Mouse (Mus musculus): ENCODE results near the gene Pepd. TPM values are rescaled to one million over a fixed set of nuclear protein-coding genes. Genes with fewer than 3 reads are reported as not detected.

The Pepd gene
- polyA plus RNA-seq, 1 experiment from 2014 or later, result 178 TPM

GRCm38 (mm10) chr7:35040176-35040972, 128.2 kb downstream of the Pepd start:
- Histone ChIP-seq H3K9me3 (ENCODE audit: control insufficient read depth) (no peaks in the 10 kb centered on the region), H3K9ac (ENCODE audit: low read depth, low read length) (no peak overlapping the region), H3K27ac (ENCODE audit: low read depth, low read length) (peak overlapping the region; percentile 28; the same call in 1 of the 2 replicates), H3K36me3 (ENCODE audit: control insufficient read depth, insufficient read depth) (peaks cover 41% of the 10 kb centered on the region), H3K4me2 (replicated peaks; ENCODE audit: low read depth) (no peak overlapping the region), H3K4me1 (replicated peaks; ENCODE audit: control insufficient read depth, insufficient read depth, low read length) (peaks cover 20% of the 10 kb centered on the region; the same call in 1 of the 2 replicates), H3K27me3 (replicated peaks; ENCODE audit: control insufficient read depth, insufficient read depth, low read length) (no peaks in the 10 kb centered on the region), H3K4me3 (ENCODE audit: low read depth, low read length) (no peak overlapping the region)
- no peak for TF ChIP-seq CTCF (IDR thresholded peaks at IDR 0.05; ENCODE audit: low read depth)
- 84% methylated on average over 9 of the region's 9 CpGs for WGBS
- ATAC-seq, result no peak

- 0 out of 2 replicates have a peak overlapping the region, but pooled peaks have one; percentile 74 for H3K27ac ChIP-seq (ENCODE audit: low read depth, low read length)
- H3K36me3 ChIP-seq (ENCODE audit: control insufficient read depth, insufficient read depth), result peaks cover 52% of the 10 kb centered on the region
- H3K4me2 ChIP-seq (replicated peaks; ENCODE audit: low read depth), result peak overlapping the region; percentile 27
- H3K9me3 ChIP-seq (ENCODE audit: control insufficient read depth), result no peaks in the 10 kb centered on the region
- ATAC-seq, result no peak
- 48% methylated on average over 2 of the region's 2 CpGs for WGBS
- TF ChIP-seq CTCF (IDR thresholded peaks at IDR 0.05; ENCODE audit: low read depth), result no peak
- no peak overlapping the region for H3K4me3 ChIP-seq (ENCODE audit: low read depth, low read length)
- no peaks in the 10 kb centered on the region for H3K27me3 ChIP-seq (replicated peaks; ENCODE audit: control insufficient read depth, insufficient read depth, low read length)
- H3K4me1 ChIP-seq (replicated peaks; ENCODE audit: control insufficient read depth, insufficient read depth, low read length), result peaks cover 9% of the 10 kb centered on the region; the same call in 1 of the 2 replicates
- H3K9ac ChIP-seq (ENCODE audit: low read depth, low read length), result no peak overlapping the region
Observed at GRCm38 (mm10) chr7:35041286-35042208, 129.4 kb downstream of the Pepd start.

- Histone ChIP-seq H3K4me3 (ENCODE audit: low read depth, low read length) (no peak overlapping the region), H3K4me2 (replicated peaks; ENCODE audit: low read depth) (peak overlapping the region; percentile 27; the same call in 1 of the 2 replicates), H3K27me3 (replicated peaks; ENCODE audit: control insufficient read depth, insufficient read depth, low read length) (no peaks in the 10 kb centered on the region), H3K4me1 (replicated peaks; ENCODE audit: control insufficient read depth, insufficient read depth, low read length) (0 out of 2 replicates have a peak, but pooled peaks cover 7% of the 10 kb centered on the region), H3K36me3 (ENCODE audit: control insufficient read depth, insufficient read depth) (peaks cover 52% of the 10 kb centered on the region), H3K9me3 (ENCODE audit: control insufficient read depth) (no peaks in the 10 kb centered on the region), H3K9ac (ENCODE audit: low read depth, low read length) (0 out of 2 replicates have a peak overlapping the region, but pooled peaks have one; percentile 34), H3K27ac (ENCODE audit: low read depth, low read length) (peak overlapping the region; percentile 74; the same call in 1 of the 2 replicates)
- ATAC-seq, result no peak
- no peak for TF ChIP-seq CTCF (IDR thresholded peaks at IDR 0.05; ENCODE audit: low read depth)
Observed at GRCm38 (mm10) chr7:35042209-35042554, 130.0 kb downstream of the Pepd start.

GRCm38 (mm10) chr7:35042759-35043217, 130.6 kb downstream of the Pepd start:
- WGBS, result 58% methylated on average over 5 of the region's 5 CpGs
- Histone ChIP-seq H3K9me3 (ENCODE audit: control insufficient read depth) (no peaks in the 10 kb centered on the region), H3K27ac (ENCODE audit: low read depth, low read length) (peak overlapping the region; percentile 74), H3K9ac (ENCODE audit: low read depth, low read length) (peak overlapping the region; percentile 34; the same call in 1 of the 2 replicates), H3K27me3 (replicated peaks; ENCODE audit: control insufficient read depth, insufficient read depth, low read length) (no peaks in the 10 kb centered on the region), H3K4me3 (ENCODE audit: low read depth, low read length) (no peak overlapping the region), H3K4me1 (replicated peaks; ENCODE audit: control insufficient read depth, insufficient read depth, low read length) (0 out of 2 replicates have a peak, but pooled peaks cover 7% of the 10 kb centered on the region), H3K36me3 (ENCODE audit: control insufficient read depth, insufficient read depth) (peaks cover 51% of the 10 kb centered on the region), H3K4me2 (replicated peaks; ENCODE audit: low read depth) (peak overlapping the region; percentile 27)
- TF ChIP-seq CTCF (IDR thresholded peaks at IDR 0.05; ENCODE audit: low read depth), result peak; percentile 66
- peak; percentile 85 for ATAC-seq

GRCm38 (mm10) chr7:35043266-35043817, 131.2 kb downstream of the Pepd start:
- Histone ChIP-seq H3K4me3 (ENCODE audit: low read depth, low read length) (no peak overlapping the region), H3K9me3 (ENCODE audit: control insufficient read depth) (no peaks in the 10 kb centered on the region), H3K4me2 (replicated peaks; ENCODE audit: low read depth) (peak overlapping the region; percentile 27; the same call in 1 of the 2 replicates), H3K9ac (ENCODE audit: low read depth, low read length) (no peak overlapping the region), H3K4me1 (replicated peaks; ENCODE audit: control insufficient read depth, insufficient read depth, low read length) (0 out of 2 replicates have a peak, but pooled peaks cover 7% of the 10 kb centered on the region), H3K27ac (ENCODE audit: low read depth, low read length) (peak overlapping the region; percentile 74; the same call in 1 of the 2 replicates), H3K27me3 (replicated peaks; ENCODE audit: control insufficient read depth, insufficient read depth, low read length) (no peaks in the 10 kb centered on the region), H3K36me3 (ENCODE audit: control insufficient read depth, insufficient read depth) (peaks cover 46% of the 10 kb centered on the region)
- no peak for TF ChIP-seq CTCF (IDR thresholded peaks at IDR 0.05; ENCODE audit: low read depth)
- 92% methylated on average over 10 of the region's 10 CpGs for WGBS
- no peak for ATAC-seq
